Mouse (Mus musculus): ENCODE data around the gene Npcd. TPM values are rescaled to one million over a fixed set of nuclear protein-coding genes. Genes with fewer than 3 reads are reported as not detected.

The Npcd gene
- polyA plus RNA-seq, 1 experiment from 2014 or later, result not detected

DNA sequence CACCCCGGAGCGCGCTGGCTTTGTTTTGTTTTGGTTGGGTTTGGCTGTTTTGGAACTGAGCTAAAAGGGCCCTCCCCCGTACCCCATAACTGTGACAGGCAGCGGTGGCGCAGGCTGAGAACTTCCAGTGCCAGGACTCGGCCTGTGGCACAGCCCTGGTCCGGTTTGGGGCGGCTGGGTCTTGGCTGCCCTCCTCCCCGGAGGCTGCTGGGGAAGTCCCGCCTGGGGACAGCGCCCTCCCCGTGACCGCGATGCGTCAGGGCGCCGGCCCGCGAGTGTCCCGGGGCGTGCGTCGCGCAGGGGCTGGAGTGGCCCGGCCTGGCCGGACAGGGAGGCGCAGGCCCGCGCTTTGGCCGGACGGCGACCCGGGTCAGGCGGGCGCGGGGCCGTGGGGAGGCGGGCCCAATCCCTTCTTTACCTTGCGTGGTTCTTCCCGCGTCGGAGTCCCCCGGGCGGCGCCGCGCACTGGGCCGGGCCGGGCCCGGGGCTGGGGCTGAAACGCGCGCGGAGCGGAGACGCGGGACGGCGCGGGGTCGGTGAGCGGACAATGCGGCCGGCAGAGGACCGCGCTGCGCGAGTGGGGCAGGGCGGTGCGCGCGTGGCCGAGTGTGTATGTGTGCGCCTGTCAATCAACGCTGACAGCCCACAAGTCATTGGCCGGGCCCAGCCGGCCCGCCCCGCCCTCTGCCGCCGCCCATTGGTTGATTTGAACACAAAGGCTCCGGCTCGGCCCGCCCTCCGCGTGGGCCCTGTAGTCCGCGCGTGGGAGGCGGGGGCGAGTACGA, 91.9 kb downstream of the Npcd start, which contains the start of gene Sun2:
Sun2 (minus strand) TSS at position 616 of the 785 bp plus-strand sequence.
- peak; percentile 92 for DNase-seq (ENCODE audit: low spot score)

DNA sequence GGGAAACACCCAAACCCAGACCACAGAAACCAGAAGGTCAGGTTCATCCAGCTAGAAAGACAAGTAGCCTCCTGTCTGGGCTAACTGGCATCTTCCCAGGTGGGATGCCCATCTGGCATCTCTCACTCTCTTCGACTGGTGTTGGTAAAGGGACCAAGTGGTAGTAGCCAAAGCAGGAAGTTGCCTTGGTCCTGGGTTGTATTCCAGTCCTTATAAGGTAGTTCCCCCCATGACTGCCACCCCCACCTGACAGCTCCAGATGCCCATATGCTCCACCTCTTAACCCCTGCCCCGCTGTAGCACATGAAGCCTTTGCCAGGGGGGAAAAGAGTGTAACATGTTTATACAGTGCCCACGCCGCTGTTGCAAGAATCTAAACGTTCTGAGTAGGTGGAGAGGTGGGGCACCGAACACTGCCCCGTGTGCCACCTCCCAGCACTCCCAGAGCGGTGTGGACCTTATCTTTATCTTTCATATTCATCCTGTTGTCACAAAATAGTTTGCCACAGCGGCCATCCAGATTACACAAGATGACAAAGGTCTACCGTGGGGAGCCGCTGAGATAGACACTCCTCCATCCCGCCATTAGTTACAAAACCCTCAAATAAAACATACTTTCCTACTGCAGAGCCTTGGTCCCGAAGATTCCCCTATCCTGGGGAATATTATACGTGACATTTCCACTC, 92.7 kb downstream of the Npcd start:
- peak; percentile 79 for DNase-seq (ENCODE audit: low spot score)

DNA sequence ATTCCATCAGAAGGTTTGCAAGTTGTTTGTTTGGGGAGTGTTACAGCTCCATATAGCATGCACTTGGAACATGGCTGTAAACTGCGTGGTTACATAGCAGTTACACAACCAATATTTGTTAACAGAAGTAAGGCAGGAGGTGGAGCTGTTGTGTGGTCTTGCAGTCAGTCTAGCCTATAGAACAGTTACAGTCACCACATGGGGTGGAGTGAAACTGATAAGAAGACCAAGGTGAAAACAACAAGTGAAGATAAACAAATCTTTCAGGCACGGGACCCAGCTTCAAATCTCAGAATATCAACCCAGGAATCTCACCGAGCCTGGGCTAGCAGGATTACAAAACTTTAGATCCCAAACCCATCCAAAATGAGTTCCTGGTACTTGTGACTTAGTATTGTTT, 93.3 kb downstream of the Npcd start:
- DNase-seq (ENCODE audit: low spot score), result no peak

Other genes starting within 250 kb of the Npcd start
- 3.2 and 4.2 TPM in 2 replicates for gene Dmc1, start 229.1 kb downstream of the Npcd start, polyA plus RNA-seq (2015; fragmentation: Nextera tagmentation; extraction: Ambion mirVana)
- gene Fam227a, start 175.3 kb downstream of the Npcd start, polyA plus RNA-seq (2015; fragmentation: Nextera tagmentation; extraction: Ambion mirVana), result 0.39 and 0.48 TPM in 2 replicates
- 57.0 and 57.5 TPM in 2 replicates for gene Cby1, start 175.0 kb downstream of the Npcd start, polyA plus RNA-seq (2015; fragmentation: Nextera tagmentation; extraction: Ambion mirVana)
- gene Tomm22, start 163.4 kb downstream of the Npcd start, polyA plus RNA-seq (2015; fragmentation: Nextera tagmentation; extraction: Ambion mirVana), result 280 and 287 TPM in 2 replicates
- gene Josd1, start 146.3 kb downstream of the Npcd start, polyA plus RNA-seq (2015; fragmentation: Nextera tagmentation; extraction: Ambion mirVana), result 15.5 and 16.3 TPM in 2 replicates
- gene Gtpbp1, start 143.4 kb downstream of the Npcd start, polyA plus RNA-seq (2015; fragmentation: Nextera tagmentation; extraction: Ambion mirVana), result 38.7 and 41.3 TPM in 2 replicates
- gene Sun2, start 91.7 kb downstream of the Npcd start, polyA plus RNA-seq (2015; fragmentation: Nextera tagmentation; extraction: Ambion mirVana), result 12.4 and 18.4 TPM in 2 replicates
- gene Dnal4, start 56.4 kb downstream of the Npcd start, polyA plus RNA-seq (2015; fragmentation: Nextera tagmentation; extraction: Ambion mirVana), result 39.6 and 42.7 TPM in 2 replicates
- gene Nptxr, start 29.5 kb downstream of the Npcd start, polyA plus RNA-seq (2015; fragmentation: Nextera tagmentation; extraction: Ambion mirVana), result 2.0 and 2.3 TPM in 2 replicates
- 54.9 and 55.9 TPM in 2 replicates for gene Cbx6, start 451 bp upstream of the Npcd start, polyA plus RNA-seq (2015; fragmentation: Nextera tagmentation; extraction: Ambion mirVana)
- gene Apobec3, start 57.4 kb upstream of the Npcd start, polyA plus RNA-seq (2015; fragmentation: Nextera tagmentation; extraction: Ambion mirVana), result 149 and 159 TPM in 2 replicates
- gene Cbx7, start 136.9 kb upstream of the Npcd start, polyA plus RNA-seq (2015; fragmentation: Nextera tagmentation; extraction: Ambion mirVana), result 8.3 and 10.1 TPM in 2 replicates
- gene Pdgfb, start 180.7 kb upstream of the Npcd start, polyA plus RNA-seq (2015; fragmentation: Nextera tagmentation; extraction: Ambion mirVana), result 2.2 and 2.7 TPM in 2 replicates